Mouse (Mus musculus): ENCODE data around the gene Golim4. TPM values are rescaled to one million over a fixed set of nuclear protein-coding genes. Genes with fewer than 3 reads are reported as not detected.
A peak's percentile ranks its signal among the peaks of the same experiment; 100 is the strongest.
"Not testable (repeated sequence)": the region's sequence is repeated elsewhere in the genome, so short reads cannot be mapped to it uniquely, and the experiment has no call there.

Gene Golim4
- 40.0 and 40.3 TPM in 2 replicates for polyA plus RNA-seq (2015; fragmentation: Nextera tagmentation; extraction: Ambion mirVana)

DNA sequence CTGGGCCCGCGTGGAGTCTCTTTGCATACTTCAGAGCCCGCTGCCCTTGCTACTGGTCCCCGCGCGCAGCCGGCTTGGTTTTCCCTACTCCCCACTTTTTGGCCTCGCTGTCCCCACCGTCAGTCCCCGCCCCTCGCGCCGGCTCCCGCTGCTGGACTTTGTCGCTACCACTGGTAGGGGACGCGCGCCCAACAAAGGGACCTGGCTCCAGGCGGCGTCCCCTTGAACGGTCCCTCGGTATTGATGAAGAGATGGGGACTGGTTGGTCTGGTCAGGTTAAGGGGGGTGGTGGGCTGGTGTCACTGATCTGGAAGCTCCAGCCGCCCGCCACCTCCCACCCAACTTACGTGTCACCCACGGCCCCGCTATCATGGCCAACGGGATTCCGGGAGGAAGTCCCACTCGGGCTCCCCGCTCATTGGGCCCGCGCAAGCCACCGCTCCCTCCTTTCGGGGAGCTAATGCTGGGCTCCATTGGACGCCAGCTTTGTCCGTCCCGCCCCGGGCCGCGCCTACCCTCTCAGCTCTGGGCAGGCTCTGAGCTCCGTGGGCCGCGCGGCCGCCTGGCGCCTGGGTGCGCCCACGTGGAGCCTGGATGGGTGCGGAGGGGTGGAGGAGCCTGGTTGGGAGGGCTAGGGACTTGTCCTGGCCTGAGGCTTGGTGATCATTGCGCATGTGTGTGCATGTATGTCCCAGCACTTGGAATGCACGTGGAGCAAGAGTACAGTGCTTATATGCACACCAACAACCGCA lies at the start of gene Golim4:
Gene Golim4, minus strand, starts transcription at position 399 of the 752 bp plus-strand sequence.
- ATAC-seq (ENCODE audit: low FRiP score, low TSS enrichment) (peak; percentile 97), DNase-seq (ENCODE audit: low spot score) (peak; percentile 97)
- H3K27me3 ChIP-seq (ENCODE audit: control insufficient read depth, insufficient read depth, low read length): no peaks in the 10 kb centered on the region
- under 1% methylated on average over 53 of the region's 53 CpGs for WGBS
- peak within 1 kb of the TSS; percentile 82 for H3K9ac ChIP-seq (ENCODE audit: low read length)
- peak within 1 kb of the TSS; percentile 94 for H3K27ac ChIP-seq (replicated peaks)
- TF ChIP-seq EP300 (optimal IDR thresholded peaks at IDR 0.05) (no peak), CTCF (IDR thresholded peaks at IDR 0.05; ENCODE audit: low read depth) (peak; percentile 15; the same call in 1 of the 2 replicates)
- no peaks in the 10 kb centered on the region for H3K36me3 ChIP-seq (ENCODE audit: control insufficient read depth, insufficient read depth, low read length)
- peak within 1 kb of the TSS; percentile 73 for H3K4me2 ChIP-seq (replicated peaks; ENCODE audit: low read depth)
- H3K4me1 ChIP-seq (replicated peaks; ENCODE audit: control insufficient read depth, insufficient read depth): no peaks in the 10 kb centered on the region; the same call in 1 of the 2 replicates
- H3K9me3 ChIP-seq (ENCODE audit: control insufficient read depth, low read length): no peaks in the 10 kb centered on the region
- peak within 1 kb of the TSS; percentile 84 for H3K4me3 ChIP-seq (ENCODE audit: low read depth, low read length)

DNA sequence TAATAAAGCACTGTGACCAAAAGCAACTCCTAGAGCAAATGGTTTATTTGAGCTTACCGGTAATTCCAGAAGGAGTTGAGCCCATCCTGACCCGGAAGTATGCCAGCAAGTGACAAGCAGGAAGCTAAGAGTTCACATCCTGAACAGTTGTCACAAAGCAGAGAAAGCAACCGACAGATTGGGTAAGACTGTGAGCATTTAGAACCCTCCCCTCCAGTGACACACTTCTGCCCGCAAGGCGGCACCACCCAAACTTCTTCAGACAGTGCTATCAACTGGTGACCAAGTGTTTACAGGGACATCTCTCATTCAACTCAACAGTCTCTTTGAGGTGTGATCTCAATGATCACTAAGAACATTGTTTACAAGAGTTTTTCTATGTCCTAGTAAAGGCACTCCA lies 48.9 kb upstream of the Golim4 start:
- Histone ChIP-seq H3K27ac (replicated peaks) (no peak overlapping the region), H3K9ac (ENCODE audit: low read length) (no peak overlapping the region), H3K4me3 (ENCODE audit: low read depth, low read length) (no peak overlapping the region), H3K9me3 (ENCODE audit: control insufficient read depth, low read length) (no peaks in the 10 kb centered on the region), H3K27me3 (ENCODE audit: control insufficient read depth, insufficient read depth, low read length) (no peaks in the 10 kb centered on the region), H3K4me2 (replicated peaks; ENCODE audit: low read depth) (no peak overlapping the region), H3K4me1 (replicated peaks; ENCODE audit: control insufficient read depth, insufficient read depth) (no peaks in the 10 kb centered on the region), H3K36me3 (ENCODE audit: control insufficient read depth, insufficient read depth, low read length) (no peaks in the 10 kb centered on the region)
- 70% methylated on average over 5 of the region's 5 CpGs for WGBS
- TF ChIP-seq EP300 (optimal IDR thresholded peaks at IDR 0.05) (no peak), CTCF (IDR thresholded peaks at IDR 0.05; ENCODE audit: low read depth) (no peak)
- no peak for ATAC-seq (ENCODE audit: low FRiP score, low TSS enrichment)
- DNase-seq (ENCODE audit: low spot score): no peak

DNA sequence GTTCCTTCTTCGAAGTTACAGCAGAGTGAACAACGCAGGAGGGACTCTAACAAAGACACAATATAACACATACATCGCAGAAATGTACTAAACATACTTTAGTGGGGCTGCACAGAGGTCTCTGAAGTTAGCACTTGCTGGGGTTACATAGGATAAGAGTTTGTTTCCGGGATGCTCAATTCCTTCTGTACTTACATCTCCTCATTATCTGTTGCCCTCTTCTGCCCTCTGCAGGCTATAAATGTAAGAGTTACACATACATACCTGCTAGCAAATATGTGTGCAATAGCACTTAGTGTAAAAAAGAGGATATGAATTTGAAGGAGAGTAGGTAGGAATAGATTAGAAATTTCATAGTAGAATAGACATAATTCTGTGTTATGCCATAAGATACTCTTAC lies 44.4 kb upstream of the Golim4 start:
- Histone ChIP-seq H3K36me3 (ENCODE audit: control insufficient read depth, insufficient read depth, low read length) (no peaks in the 10 kb centered on the region), H3K4me2 (replicated peaks; ENCODE audit: low read depth) (no peak overlapping the region), H3K9ac (ENCODE audit: low read length) (no peak overlapping the region), H3K9me3 (ENCODE audit: control insufficient read depth, low read length) (no peaks in the 10 kb centered on the region), H3K27ac (replicated peaks) (no peak overlapping the region), H3K4me3 (ENCODE audit: low read depth, low read length) (no peak overlapping the region), H3K27me3 (ENCODE audit: control insufficient read depth, insufficient read depth, low read length) (no peaks in the 10 kb centered on the region), H3K4me1 (replicated peaks; ENCODE audit: control insufficient read depth, insufficient read depth) (no peaks in the 10 kb centered on the region)
- TF ChIP-seq EP300 (optimal IDR thresholded peaks at IDR 0.05): no peak
- peak; percentile 86 for TF ChIP-seq CTCF (IDR thresholded peaks at IDR 0.05; ENCODE audit: low read depth)
- WGBS: 47% methylated on average over 4 of the region's 4 CpGs
- ATAC-seq (ENCODE audit: low FRiP score, low TSS enrichment) (peak; percentile 71; the same call in 1 of the 2 replicates), DNase-seq (ENCODE audit: low spot score) (peak; percentile 16)

DNA sequence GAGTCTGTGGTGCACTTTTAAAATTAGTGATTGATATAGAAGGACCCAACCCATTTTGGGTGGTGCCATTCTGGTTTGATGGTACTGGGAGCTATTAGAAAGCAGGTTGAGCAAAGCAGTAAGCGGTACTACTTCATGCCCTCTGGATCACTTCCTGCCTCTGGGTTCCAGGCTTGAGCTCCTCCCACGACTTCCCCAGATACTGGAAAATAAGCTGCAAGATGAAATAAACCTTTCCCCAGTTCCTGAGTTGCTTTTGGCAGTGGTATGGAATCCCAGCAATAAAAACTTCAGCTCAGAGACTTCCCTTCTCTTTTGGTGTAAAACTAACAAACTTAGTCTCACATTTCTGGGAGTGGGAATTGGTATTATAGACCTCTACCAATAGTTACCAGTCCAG lies 43.7 kb upstream of the Golim4 start:
- Histone ChIP-seq H3K9me3 (ENCODE audit: control insufficient read depth, low read length) (no peaks in the 10 kb centered on the region), H3K27ac (replicated peaks) (no peak overlapping the region), H3K9ac (ENCODE audit: low read length) (no peak overlapping the region), H3K27me3 (ENCODE audit: control insufficient read depth, insufficient read depth, low read length) (no peaks in the 10 kb centered on the region), H3K4me2 (replicated peaks; ENCODE audit: low read depth) (no peak overlapping the region), H3K4me1 (replicated peaks; ENCODE audit: control insufficient read depth, insufficient read depth) (no peaks in the 10 kb centered on the region), H3K4me3 (ENCODE audit: low read depth, low read length) (no peak overlapping the region), H3K36me3 (ENCODE audit: control insufficient read depth, insufficient read depth, low read length) (no peaks in the 10 kb centered on the region)
- 40% methylated on average over 2 of the region's 2 CpGs for WGBS
- no peak for TF ChIP-seq CTCF (IDR thresholded peaks at IDR 0.05; ENCODE audit: low read depth)
- no peak for TF ChIP-seq EP300 (optimal IDR thresholded peaks at IDR 0.05)
- no peak for ATAC-seq (ENCODE audit: low FRiP score, low TSS enrichment)
- no peak for DNase-seq (ENCODE audit: low spot score)

DNA sequence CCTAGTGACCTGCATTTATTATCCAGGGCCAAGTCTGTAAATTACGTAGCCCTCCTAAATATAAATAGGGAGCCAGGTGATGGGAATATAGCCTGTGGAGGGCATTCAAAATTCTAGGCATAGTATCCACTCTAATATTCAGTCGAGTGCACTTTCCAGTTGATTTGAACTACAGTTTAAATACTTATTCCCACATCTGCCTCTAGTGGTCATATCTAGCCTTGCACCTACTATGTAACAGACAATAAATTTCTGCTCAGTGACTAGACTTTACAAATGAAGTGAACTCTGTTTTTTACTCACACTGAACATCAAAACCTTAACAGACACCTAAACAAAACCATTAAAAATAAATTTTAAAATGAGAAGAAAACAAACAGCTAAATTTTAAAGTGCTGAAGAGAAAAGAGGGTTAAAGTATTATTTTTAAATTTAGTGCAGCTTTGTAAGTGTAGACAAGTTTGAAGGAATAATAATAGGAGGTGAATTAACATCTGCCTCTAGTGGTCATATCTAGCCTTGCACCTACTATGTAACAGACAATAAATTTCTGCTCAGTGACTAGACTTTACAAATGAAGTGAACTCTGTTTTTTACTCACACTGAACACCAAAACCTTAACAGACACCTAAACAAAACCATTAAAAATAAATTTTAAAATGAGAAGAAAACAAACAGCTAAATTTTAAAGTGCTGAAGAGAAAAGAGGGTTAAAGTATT lies 24.4 kb upstream of the Golim4 start:
- not testable (repeated sequence) for H3K9me3 ChIP-seq (ENCODE audit: control insufficient read depth, low read length); DNase-seq (ENCODE audit: low spot score); H3K9ac ChIP-seq (ENCODE audit: low read length); H3K27me3 ChIP-seq (ENCODE audit: control insufficient read depth, insufficient read depth, low read length); H3K36me3 ChIP-seq (ENCODE audit: control insufficient read depth, insufficient read depth, low read length); H3K4me3 ChIP-seq (ENCODE audit: low read depth, low read length); ATAC-seq (ENCODE audit: low FRiP score, low TSS enrichment); H3K27ac ChIP-seq (replicated peaks); H3K4me1 ChIP-seq (replicated peaks; ENCODE audit: control insufficient read depth, insufficient read depth); H3K4me2 ChIP-seq (replicated peaks; ENCODE audit: low read depth)
- WGBS: 81% methylated on average over 2 of the region's 2 CpGs
- TF ChIP-seq CTCF (IDR thresholded peaks at IDR 0.05; ENCODE audit: low read depth): peak; percentile 50

DNA sequence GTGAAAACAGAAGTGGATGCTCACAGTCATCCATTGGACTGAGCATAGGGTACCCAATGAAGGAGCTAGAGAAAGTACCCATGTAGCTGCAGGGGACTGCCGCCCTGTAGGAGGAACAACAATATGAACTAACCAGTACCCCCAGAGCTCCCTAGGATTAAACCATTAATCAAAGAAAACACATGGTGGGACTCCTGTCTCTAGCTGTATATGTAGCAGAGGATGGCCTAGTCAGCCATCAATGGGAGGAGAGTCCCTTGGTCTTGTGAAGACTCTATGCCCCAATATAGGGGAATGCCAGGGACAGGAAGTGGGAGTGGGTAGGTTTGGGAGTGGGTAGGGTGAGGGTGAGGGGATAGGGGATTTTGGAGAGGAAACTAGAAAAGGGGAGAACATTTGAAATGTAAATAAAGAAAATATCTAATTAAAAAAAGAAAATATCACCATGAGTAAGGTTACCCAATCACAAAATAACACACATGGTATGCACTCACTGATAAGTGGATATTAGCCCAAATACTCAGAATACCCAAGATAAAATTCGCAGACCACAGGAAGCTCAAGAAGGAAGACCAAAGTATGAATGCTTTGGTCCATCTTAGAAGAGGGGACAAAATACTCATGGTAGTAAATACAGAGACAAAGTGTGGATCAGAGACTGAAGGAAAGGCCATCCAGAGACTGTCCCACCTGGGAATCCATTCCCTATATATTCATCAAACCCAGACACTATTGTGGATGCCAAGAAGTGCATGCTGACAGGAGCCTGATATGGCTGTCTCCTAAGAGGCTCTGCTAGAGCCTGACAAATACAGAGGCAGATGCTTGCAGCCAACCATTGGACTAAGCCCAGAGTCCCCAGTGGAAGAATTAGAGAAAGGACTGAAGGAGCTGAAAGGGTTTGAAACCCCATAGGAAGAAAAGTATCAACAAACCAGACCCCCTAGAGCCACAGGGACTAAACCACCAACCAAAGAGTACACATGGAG lies 6.3 kb upstream of the Golim4 start:
- not testable (repeated sequence) for DNase-seq (ENCODE audit: low spot score); H3K27me3 ChIP-seq (ENCODE audit: control insufficient read depth, insufficient read depth, low read length); H3K4me3 ChIP-seq (ENCODE audit: low read depth, low read length); ATAC-seq (ENCODE audit: low FRiP score, low TSS enrichment); H3K9me3 ChIP-seq (ENCODE audit: control insufficient read depth, low read length); H3K27ac ChIP-seq (replicated peaks); H3K4me2 ChIP-seq (replicated peaks; ENCODE audit: low read depth); H3K4me1 ChIP-seq (replicated peaks; ENCODE audit: control insufficient read depth, insufficient read depth); H3K36me3 ChIP-seq (ENCODE audit: control insufficient read depth, insufficient read depth, low read length); H3K9ac ChIP-seq (ENCODE audit: low read length)
- 91% methylated on average over 2 of the region's 2 CpGs for WGBS

Measured in stomach, postnatal 0 days (tissue).